Mouse (Mus musculus) cerebellum, adult 9-11 months (tissue): ENCODE results near the gene Pik3r2.

Experiments used
- DNase-seq: peaks from one replicate; pipeline ENCODE4 v3.0.0; 2022

The Pik3r2 gene

GRCm38 (mm10) chr8:70772075-70772474, 4.4 kb downstream of the Pik3r2 start:
- DNase-seq = peak; percentile 60

GRCm38 (mm10) chr8:70771217-70771616, 5.3 kb downstream of the Pik3r2 start:
- DNase-seq = peak; percentile 57

GRCm38 (mm10) chr8:70770748-70771147, 5.8 kb downstream of the Pik3r2 start:
- DNase-seq = peak; percentile 50

GRCm38 (mm10) chr8:70769858-70770257, 6.7 kb downstream of the Pik3r2 start:
- no peak for DNase-seq

GRCm38 (mm10) chr8:70769359-70769758, 7.2 kb downstream of the Pik3r2 start:
- DNase-seq = peak; percentile 93

- no peak for DNase-seq
These were observed 7.6 kb downstream of the Pik3r2 start for GRCm38 (mm10) chr8:70768956-70769355.

GRCm38 (mm10) chr8:70768231-70768776, 8.2 kb downstream of the Pik3r2 start:
- peak; percentile 67 for DNase-seq

GRCm38 (mm10) chr8:70767503-70767902, 9.0 kb downstream of the Pik3r2 start:
- DNase-seq = peak; percentile 50

GRCm38 (mm10) chr8:70766571-70767440, 9.7 kb downstream of the Pik3r2 start:
- DNase-seq = peak; percentile 84

GRCm38 (mm10) chr8:70765838-70766570, 10.5 kb downstream of the Pik3r2 start:
- DNase-seq = peak; percentile 49

- DNase-seq = no peak
These were observed 11.2 kb downstream of the Pik3r2 start for GRCm38 (mm10) chr8:70765329-70765728.

- DNase-seq = no peak
These were observed 11.8 kb downstream of the Pik3r2 start for GRCm38 (mm10) chr8:70764676-70765075.

GRCm38 (mm10) chr8:70764026-70764425, 12.5 kb downstream of the Pik3r2 start:
- DNase-seq = peak; percentile 50

GRCm38 (mm10) chr8:70763354-70763753, 13.2 kb downstream of the Pik3r2 start:
- DNase-seq = peak; percentile 68

- DNase-seq = peak; percentile 64
These were observed 14.4 kb downstream of the Pik3r2 start for GRCm38 (mm10) chr8:70762118-70762517.

GRCm38 (mm10) chr8:70760775-70761406, 15.6 kb downstream of the Pik3r2 start, which contains the start of gene Mpv17l2:
Gene Mpv17l2 (minus strand): TSS chr8:70760946.
- DNase-seq = peak; percentile 99

- no peak for DNase-seq
These were observed 16.2 kb downstream of the Pik3r2 start for GRCm38 (mm10) chr8:70760350-70760749.

- DNase-seq = peak; percentile 74
These were observed 17.6 kb downstream of the Pik3r2 start for GRCm38 (mm10) chr8:70758616-70759561.

GRCm38 (mm10) chr8:70758308-70758615, 18.3 kb downstream of the Pik3r2 start:
- no peak for DNase-seq

GRCm38 (mm10) chr8:70757523-70758307, 18.8 kb downstream of the Pik3r2 start:
- DNase-seq = peak; percentile 56

GRCm38 (mm10) chr8:70756476-70757040, 20.0 kb downstream of the Pik3r2 start:
- peak; percentile 59 for DNase-seq
